Mouse (Mus musculus) thymus, postnatal 10 days (tissue): ENCODE data around the gene Gimap4.
A peak's percentile ranks its signal among the peaks of the same experiment; 100 is the strongest.

Experiments used
- DNase-seq, 2 experiments: peaks; one replicate each; pipeline ENCODE4 v3.0.0; 2021; ENCODE audit warnings: low spot score in 2 of 2

Gene Gimap4

GRCm38 (mm10) chr6:48684319-48684718 lies at the start of gene Gimap4:
TSS of gene Gimap4 (plus strand) at chr6:48684549.
- no peak for DNase-seq

GRCm38 (mm10) chr6:48635105-48635504 lies 49.2 kb upstream of the Gimap4 start:
- no peak for DNase-seq

GRCm38 (mm10) chr6:48636515-48636914 lies 47.8 kb upstream of the Gimap4 start:
- DNase-seq = no peak

- DNase-seq = no peak
Measured at GRCm38 (mm10) chr6:48637811-48638500, 46.4 kb upstream of the Gimap4 start.

- no peak for DNase-seq
Measured at GRCm38 (mm10) chr6:48638553-48638952, 45.8 kb upstream of the Gimap4 start.

- DNase-seq = no peak
Measured at GRCm38 (mm10) chr6:48641391-48641790, 43.0 kb upstream of the Gimap4 start.

GRCm38 (mm10) chr6:48642764-48643292 lies 41.5 kb upstream of the Gimap4 start:
- DNase-seq = peak in 1 of 2 experiments; percentile 60

GRCm38 (mm10) chr6:48645660-48646308 lies 38.6 kb upstream of the Gimap4 start:
- peak; percentile 56 to 81 for DNase-seq

- DNase-seq = no peak
Measured at GRCm38 (mm10) chr6:48646309-48646690, 38.0 kb upstream of the Gimap4 start.

GRCm38 (mm10) chr6:48646995-48647394 lies 37.4 kb upstream of the Gimap4 start, which contains the start of gene Gimap8:
TSS of gene Gimap8 (plus strand) at chr6:48647234.
- DNase-seq = peak; percentile 84 to 85

- DNase-seq = no peak
Measured at GRCm38 (mm10) chr6:48647611-48648010, 36.7 kb upstream of the Gimap4 start.

GRCm38 (mm10) chr6:48648779-48649178 lies 35.6 kb upstream of the Gimap4 start:
- no peak for DNase-seq

- no peak for DNase-seq
Measured at GRCm38 (mm10) chr6:48650041-48650440, 34.3 kb upstream of the Gimap4 start.

GRCm38 (mm10) chr6:48658721-48659120 lies 25.6 kb upstream of the Gimap4 start:
- DNase-seq = no peak

GRCm38 (mm10) chr6:48664750-48665149 lies 19.6 kb upstream of the Gimap4 start:
- DNase-seq = no peak

- peak in 1 of 2 experiments; percentile 2 for DNase-seq
Measured at GRCm38 (mm10) chr6:48665471-48665870, 18.9 kb upstream of the Gimap4 start.

- DNase-seq = peak in 1 of 2 experiments; percentile 3
Measured at GRCm38 (mm10) chr6:48666159-48666586, 18.2 kb upstream of the Gimap4 start.

GRCm38 (mm10) chr6:48668022-48668421 lies 16.3 kb upstream of the Gimap4 start:
- DNase-seq = no peak

GRCm38 (mm10) chr6:48669446-48669969 lies 14.8 kb upstream of the Gimap4 start:
- DNase-seq = peak in 1 of 2 experiments; percentile 2

GRCm38 (mm10) chr6:48674291-48675058 lies 9.9 kb upstream of the Gimap4 start:
- no peak for DNase-seq

GRCm38 (mm10) chr6:48675400-48675930 lies 8.9 kb upstream of the Gimap4 start:
- peak in 1 of 2 experiments; percentile 48 for DNase-seq
